Mouse (Mus musculus) intestine, embryonic 16.5 days (tissue): ENCODE data around the gene Gm20721. TPM values are rescaled to one million over a fixed set of nuclear protein-coding genes. Genes with fewer than 3 reads are reported as not detected.

ENCODE experiments used
- ATAC-seq: fragments of 200-750 bp; cut with Nextera tagmentation; 2 replicates; pipeline ENCODE4 v1.8.0; 2017; ENCODE audit warnings: moderate TSS enrichment, moderate library complexity
- H3K27ac ChIP-seq: fragments of 300-500 bp; sonication (generic); 2 replicates; pipeline ENCODE4 v1.5.1; 2014; ENCODE audit warnings: mild to moderate bottlenecking, low read length
- H3K27me3 ChIP-seq: fragments of 300-500 bp; sonication (generic); replicated peaks from 2 replicates; pipeline ENCODE4 v1.6.1; 2014; ENCODE audit warnings: low read length, control low read depth, mixed read lengths; ENCODE audit not compliant: control insufficient read depth, insufficient read depth
- H3K36me3 ChIP-seq: fragments of 300-500 bp; sonication (generic); 2 replicates; pipeline ENCODE4 v1.6.1; 2014; ENCODE audit warnings: low read length, control low read depth; ENCODE audit not compliant: control insufficient read depth, insufficient read depth
- H3K4me1 ChIP-seq: fragments of 300-500 bp; sonication (generic); 2 replicates; pipeline ENCODE4 v1.6.1; 2014; ENCODE audit warnings: low read length, control low read depth, mixed read lengths; ENCODE audit not compliant: control insufficient read depth, insufficient read depth
- H3K4me2 ChIP-seq: fragments of 300-500 bp; sonication (generic); 2 replicates; pipeline ENCODE4 v1.6.1; 2014; ENCODE audit warnings: low read depth, low read length, control low read depth
- H3K4me3 ChIP-seq: fragments of 300-500 bp; sonication (generic); 2 replicates; pipeline ENCODE4 v1.5.1; 2014; ENCODE audit warnings: mild to moderate bottlenecking, low read length
- H3K9ac ChIP-seq: fragments of 300-500 bp; sonication (generic); 2 replicates; pipeline ENCODE4 v1.6.1; 2014; ENCODE audit warnings: low read depth, low read length
- H3K9me3 ChIP-seq: fragments of 300-500 bp; sonication (generic); 2 replicates; pipeline ENCODE4 v1.6.1; 2016; ENCODE audit warnings: low read length, control low read depth; ENCODE audit not compliant: control insufficient read depth
- WGBS: fragments of 180-500 bp; shearing (Covaris S2); extraction: QIAGEN DNeasy Blood & Tissue Kit; methylation state at CpG from one replicate; pipeline ENCODE4 v1.1.7; 2014; 5-methylcytosine and 5-hydroxymethylcytosine counted together
- polyA plus RNA-seq: library from polyadenylated mRNA; unstranded; fragments of >200 nt; fragmentation: Nextera tagmentation; extraction: Ambion mirVana; gene quantifications from 2 replicates; pipeline ENCODE4 v1.2.1, GENCODE M21; 2015

The Gm20721 gene
- polyA plus RNA-seq, 1 experiment from 2014 or later, result 98.1 TPM

GRCm38 (mm10) chr2:174344003-174344655 lies 2.4 kb downstream of the Gm20721 start:
- Histone ChIP-seq H3K9me3 (no peaks in the 10 kb centered on the region), H3K9ac (no peak overlapping the region), H3K27ac (peak overlapping the region; percentile 56), H3K4me2 (no peak overlapping the region), H3K4me1 (peaks cover 39% of the 10 kb centered on the region), H3K36me3 (peaks cover 29% of the 10 kb centered on the region), H3K27me3 (no peaks in the 10 kb centered on the region), H3K4me3 (no peak overlapping the region)
- ATAC-seq, result peak; percentile 61
- WGBS, result 21% methylated on average over 3 of the region's 3 CpGs

- peak overlapping the region; percentile 56 for H3K27ac ChIP-seq
- H3K4me1 ChIP-seq, result peaks cover 41% of the 10 kb centered on the region
- no peaks in the 10 kb centered on the region for H3K9me3 ChIP-seq
- no peak overlapping the region for H3K4me2 ChIP-seq
- H3K27me3 ChIP-seq, result no peaks in the 10 kb centered on the region
- no peak for ATAC-seq
- H3K36me3 ChIP-seq, result peaks cover 29% of the 10 kb centered on the region
- no peak overlapping the region for H3K9ac ChIP-seq
- no peak overlapping the region for H3K4me3 ChIP-seq
- WGBS, result 17% methylated on average over 1 of the region's 1 CpGs
Measured at GRCm38 (mm10) chr2:174343566-174343965, 2.9 kb downstream of the Gm20721 start.

GRCm38 (mm10) chr2:174342793-174343400 lies 3.6 kb downstream of the Gm20721 start:
- H3K4me3 ChIP-seq, result no peak overlapping the region
- H3K9me3 ChIP-seq, result no peaks in the 10 kb centered on the region
- ATAC-seq, result no peak
- peaks cover 29% of the 10 kb centered on the region for H3K36me3 ChIP-seq
- no peaks in the 10 kb centered on the region for H3K27me3 ChIP-seq
- H3K27ac ChIP-seq, result peak overlapping the region; percentile 56
- WGBS, result 52% methylated on average over 8 of the region's 8 CpGs
- no peak overlapping the region for H3K9ac ChIP-seq
- no peak overlapping the region for H3K4me2 ChIP-seq
- H3K4me1 ChIP-seq, result peaks cover 41% of the 10 kb centered on the region

GRCm38 (mm10) chr2:174340893-174341580 lies 5.5 kb downstream of the Gm20721 start:
- H3K9me3 ChIP-seq, result no peaks in the 10 kb centered on the region
- H3K27ac ChIP-seq, result no peak overlapping the region
- H3K27me3 ChIP-seq, result no peaks in the 10 kb centered on the region
- no peak overlapping the region for H3K4me2 ChIP-seq
- no peak overlapping the region for H3K4me3 ChIP-seq
- WGBS, result 64% methylated on average over 4 of the region's 4 CpGs
- no peak for ATAC-seq
- H3K4me1 ChIP-seq, result peaks cover 47% of the 10 kb centered on the region
- H3K36me3 ChIP-seq, result peaks cover 19% of the 10 kb centered on the region
- H3K9ac ChIP-seq, result no peak overlapping the region

GRCm38 (mm10) chr2:174340229-174340892 lies 6.2 kb downstream of the Gm20721 start:
- no peaks in the 10 kb centered on the region for H3K27me3 ChIP-seq
- H3K4me2 ChIP-seq, result no peak overlapping the region
- 88% methylated on average over 3 of the region's 3 CpGs for WGBS
- H3K27ac ChIP-seq, result 0 out of 2 replicates have a peak overlapping the region, but pooled peaks have one; percentile 3
- no peak for ATAC-seq
- peaks cover 12% of the 10 kb centered on the region for H3K36me3 ChIP-seq
- no peak overlapping the region for H3K4me3 ChIP-seq
- no peak overlapping the region for H3K9ac ChIP-seq
- peaks cover 52% of the 10 kb centered on the region for H3K4me1 ChIP-seq
- H3K9me3 ChIP-seq, result no peaks in the 10 kb centered on the region

GRCm38 (mm10) chr2:174339701-174340100 lies 6.8 kb downstream of the Gm20721 start:
- no peak overlapping the region for H3K9ac ChIP-seq
- H3K4me1 ChIP-seq, result peaks cover 56% of the 10 kb centered on the region
- no peak overlapping the region for H3K4me2 ChIP-seq
- peaks cover 5% of the 10 kb centered on the region for H3K36me3 ChIP-seq
- WGBS, result 90% methylated on average over 1 of the region's 1 CpGs
- no peaks in the 10 kb centered on the region for H3K9me3 ChIP-seq
- no peak for ATAC-seq
- no peak overlapping the region for H3K27ac ChIP-seq
- no peak overlapping the region for H3K4me3 ChIP-seq
- H3K27me3 ChIP-seq, result no peaks in the 10 kb centered on the region

GRCm38 (mm10) chr2:174337275-174337674 lies 9.2 kb downstream of the Gm20721 start:
- Histone ChIP-seq H3K36me3 (0 out of 2 replicates have a peak, but pooled peaks cover 3% of the 10 kb centered on the region), H3K27ac (no peak overlapping the region), H3K4me2 (no peak overlapping the region), H3K4me3 (no peak overlapping the region), H3K9me3 (no peaks in the 10 kb centered on the region), H3K9ac (no peak overlapping the region), H3K4me1 (peaks cover 52% of the 10 kb centered on the region), H3K27me3 (no peaks in the 10 kb centered on the region)
- ATAC-seq, result no peak
- WGBS, result 81% methylated on average over 13 of the region's 13 CpGs

GRCm38 (mm10) chr2:174334415-174334814 lies 12.1 kb downstream of the Gm20721 start:
- Histone ChIP-seq H3K4me1 (peaks cover 39% of the 10 kb centered on the region), H3K9me3 (no peaks in the 10 kb centered on the region), H3K27me3 (no peaks in the 10 kb centered on the region), H3K4me3 (no peak overlapping the region), H3K9ac (no peak overlapping the region; the same call in 1 of the 2 replicates), H3K4me2 (peak overlapping the region; percentile 7; the same call in 1 of the 2 replicates), H3K36me3 (no peaks in the 10 kb centered on the region), H3K27ac (no peak overlapping the region)
- ATAC-seq, result no peak
- 61% methylated on average over 10 of the region's 10 CpGs for WGBS
